Comparison of ENCODE assay signal across 10 mouse cellular contexts in the genomic region with DNA sequence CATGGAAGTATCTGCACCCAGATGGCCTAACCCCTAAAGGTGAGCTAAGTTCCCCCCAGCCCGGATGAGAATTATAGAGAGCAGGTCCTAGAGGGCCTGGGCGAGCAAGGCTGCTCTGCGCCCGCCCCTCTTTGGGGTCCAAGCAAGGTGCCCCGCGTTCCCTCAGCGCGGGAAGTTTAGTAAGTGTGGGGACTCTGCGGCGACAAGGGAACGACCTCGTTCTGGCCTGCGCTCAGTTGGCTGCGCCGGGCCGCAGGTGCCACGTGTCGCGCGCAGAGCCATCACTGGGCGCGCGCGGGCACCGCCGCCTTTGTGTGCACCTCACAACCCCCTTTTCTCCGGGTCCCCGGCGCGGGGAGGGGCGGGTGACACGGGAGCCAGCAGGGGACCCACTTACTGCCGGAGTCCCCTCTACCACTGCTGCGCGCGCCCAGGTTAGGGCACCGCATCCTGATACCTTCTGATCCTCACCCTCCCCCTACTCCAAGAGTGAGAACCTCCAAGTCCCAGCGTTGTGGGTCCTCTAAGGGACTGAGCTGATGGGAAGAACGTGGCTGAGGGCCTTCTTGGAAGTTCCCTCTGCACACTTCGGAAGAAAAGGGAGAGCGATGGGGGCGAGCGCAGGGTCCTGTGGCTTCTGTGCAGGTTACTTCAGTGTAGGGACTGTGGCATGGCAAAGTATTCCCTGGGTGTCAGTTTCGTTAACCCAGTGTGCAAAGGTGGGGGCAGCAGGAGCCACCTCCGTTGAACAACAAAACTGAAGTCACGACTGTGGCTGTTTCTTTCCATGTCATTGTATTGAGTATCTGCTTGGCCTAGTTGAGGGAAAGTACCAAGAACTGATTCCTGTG. TPM values are rescaled to one million over a fixed set of nuclear protein-coding genes. Genes with fewer than 3 reads are reported as not detected.
DNase-seq lines count a peak whose midpoint lies in the region; ATAC-seq and TF ChIP-seq lines count a peak whose summit lies in the region.
"Had no signal": no experiment of that assay in that cellular context is flagged by ENCODE, and none has a peak within 500 bp of the region (broad histone marks: within the 10 kb centered on the region; RNA-seq: fewer than 3 reads in every experiment).

No protein-coding gene starts in this region.

- H3K4me3 ChIP-seq in forebrain, embryonic 12.5 days (replicated peaks): peak overlapping the region; percentile 41
- peak overlapping the region in 1 of 2 experiments; percentile 23; a peak in 1 of 4 replicates for H3K4me3 ChIP-seq in liver, embryonic 14.5 days (ENCODE audit: insufficient read depth in 1 of 2, low read depth in 2 of 2, low read length in 2 of 2)
- H3K4me3 ChIP-seq: erythroblast, embryonic 14.5 days had no signal

- H3K36me3 ChIP-seq in forebrain, embryonic 12.5 days (replicated peaks): no peaks in the 10 kb centered on the region
- no peaks in the 10 kb centered on the region for H3K36me3 ChIP-seq in liver, embryonic 14.5 days (replicated peaks; ENCODE audit: control insufficient read depth, insufficient read depth, low read depth)

- no peak overlapping the region for H3K27ac ChIP-seq in forebrain, embryonic 12.5 days
- no peak overlapping the region for H3K27ac ChIP-seq in liver, embryonic 14.5 days

- TF ChIP-seq CTCF in liver, embryonic 14.5 days (IDR thresholded peaks at IDR 0.05; ENCODE audit: low read depth): no peak

- no peak for TF ChIP-seq EP300 in liver, embryonic 14.5 days (IDR thresholded peaks at IDR 0.05; ENCODE audit: low read depth)

- H3K4me1 ChIP-seq in forebrain, embryonic 12.5 days: peaks cover 14% of the 10 kb centered on the region
- no peaks in the 10 kb centered on the region for H3K4me1 ChIP-seq in liver, embryonic 14.5 days (replicated peaks; ENCODE audit: control insufficient read depth in 2 of 2, insufficient read depth in 2 of 2, low read length in 1 of 2)

- H3K9me3 ChIP-seq in forebrain, embryonic 12.5 days: no peaks in the 10 kb centered on the region
- no peaks in the 10 kb centered on the region for H3K9me3 ChIP-seq in liver, embryonic 14.5 days (ENCODE audit: control insufficient read depth, low read length)

- peaks cover 36% of the 10 kb centered on the region for H3K27me3 ChIP-seq in forebrain, embryonic 12.5 days
- no peaks in the 10 kb centered on the region; the same call in none of the 2 replicates for H3K27me3 ChIP-seq in liver, embryonic 14.5 days (ENCODE audit: control insufficient read depth, insufficient read depth, low read length)
- H3K27me3 ChIP-seq: CH12.LX had no signal

- 7% methylated on average over 46 of the region's 46 CpGs for WGBS in forebrain, embryonic 12.5 days
- WGBS in liver, embryonic 14.5 days (ENCODE audit: insufficient replicate concordance): 29% methylated on average over 45 of the region's 46 CpGs

- 0 out of 2 replicates have a peak, but pooled peaks have one; percentile 41 for ATAC-seq in frontal cortex, adult (ENCODE audit: low TSS enrichment)
- ATAC-seq in forebrain, embryonic 12.5 days (ENCODE audit: low FRiP score): peak; percentile 36
- ATAC-seq in liver, embryonic 14.5 days (ENCODE audit: insufficient read depth): no peak

- H3K9ac ChIP-seq in forebrain, embryonic 12.5 days: peak overlapping the region; percentile 55
- no peak overlapping the region for H3K9ac ChIP-seq in liver, embryonic 14.5 days (replicated peaks)

- DNase-seq in frontal cortex, postnatal 10 days (ENCODE audit: low spot score in 2 of 2): no peak
- DNase-seq in 3134 (ENCODE audit: extremely low read depth, insufficient read length, low spot score): peak; percentile 10
- no peak for DNase-seq in liver, embryonic 14.5 days (ENCODE audit: low read depth in 3 of 3, low spot score in 3 of 3)
- DNase-seq in gastrocnemius, postnatal 10 days: no peak
- no peak for DNase-seq in layer of hippocampus, postnatal 14 days (ENCODE audit: low spot score in 2 of 2)
- no peak for DNase-seq in spleen, postnatal 14 days (ENCODE audit: low spot score in 2 of 2)

- peak overlapping the region; percentile 70 for H3K4me2 ChIP-seq in forebrain, embryonic 12.5 days
- peak overlapping the region; percentile 33 for H3K4me2 ChIP-seq in liver, embryonic 14.5 days (ENCODE audit: low read depth)

RNA-seq across cellular contexts. Expression of a gene that starts 0.7 kb away (rescaled TPM):
- 93.2 and 102 TPM in 2 replicates for polyA plus RNA-seq in forebrain, embryonic 12.5 days (2016; fragmentation: Nextera tagmentation; extraction: Ambion mirVana)
- polyA plus RNA-seq in liver, embryonic 14.5 days (2012; rRNA removed): 41.0 and 47.0 TPM in 2 replicates
- 26.3 and 27.5 TPM in 2 replicates for polyA plus RNA-seq in liver, embryonic 14.5 days (2014; fragmentation: Nextera tagmentation; extraction: Ambion mirVana)
- total RNA-seq in gastrocnemius, postnatal 10 days (2021): 100 to 1,000 TPM; 121 to 155 TPM
- 10 to 100 TPM; 38.4 to 39.4 TPM for total RNA-seq in layer of hippocampus, postnatal 14 days (2021)

RNA-seq across cellular contexts. Expression of a gene that starts 55.9 kb away (rescaled TPM):
- 32.5 and 35.5 TPM in 2 replicates for polyA plus RNA-seq in forebrain, embryonic 12.5 days (2016; fragmentation: Nextera tagmentation; extraction: Ambion mirVana)
- polyA plus RNA-seq in liver, embryonic 14.5 days (2012; rRNA removed): 22.5 and 27.8 TPM in 2 replicates
- 23.1 and 24.9 TPM in 2 replicates for polyA plus RNA-seq in liver, embryonic 14.5 days (2014; fragmentation: Nextera tagmentation; extraction: Ambion mirVana)
- 1 to 10 TPM; 4.8 TPM for total RNA-seq in gastrocnemius, postnatal 10 days (2021)
- 1 to 10 TPM; 8.3 to 8.8 TPM for total RNA-seq in layer of hippocampus, postnatal 14 days (2021)
